Mouse (Mus musculus) natural killer cell, adult 2 months (primary cell): ENCODE measurements around the gene Senp7.
"Not testable (repeated sequence)": the region's sequence is repeated elsewhere in the genome, so short reads cannot be mapped to it uniquely, and the experiment has no call there.

Source experiments
- DNase-seq, 2 experiments: peaks; one replicate each; pipeline ENCODE4 v3.0.0; 2022; ENCODE audit warnings: low spot score in 2 of 2

Senp7 gene

DNA sequence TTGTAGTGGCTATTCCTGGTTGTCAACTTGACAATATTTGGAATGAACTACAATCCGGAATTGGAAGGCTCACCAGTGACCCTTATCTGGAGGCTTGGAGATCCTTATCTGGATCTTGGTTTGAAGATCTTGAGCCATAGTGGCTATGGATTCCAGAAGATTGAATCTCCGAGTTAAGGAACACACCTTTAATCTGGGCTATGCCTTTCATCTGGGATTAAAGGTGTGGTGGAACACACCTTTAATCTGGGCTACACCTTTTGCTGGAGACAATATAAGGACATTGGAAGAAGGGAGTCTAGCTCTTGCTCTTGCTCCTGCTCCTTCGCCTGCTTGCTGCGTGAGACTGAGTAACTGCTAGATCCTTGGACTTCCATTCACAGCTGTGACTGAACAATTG is at the start of gene Senp7:
TSS of gene Senp7 (plus strand) at position 301 of the 400 bp plus-strand sequence.
- not testable (repeated sequence) for DNase-seq

DNA sequence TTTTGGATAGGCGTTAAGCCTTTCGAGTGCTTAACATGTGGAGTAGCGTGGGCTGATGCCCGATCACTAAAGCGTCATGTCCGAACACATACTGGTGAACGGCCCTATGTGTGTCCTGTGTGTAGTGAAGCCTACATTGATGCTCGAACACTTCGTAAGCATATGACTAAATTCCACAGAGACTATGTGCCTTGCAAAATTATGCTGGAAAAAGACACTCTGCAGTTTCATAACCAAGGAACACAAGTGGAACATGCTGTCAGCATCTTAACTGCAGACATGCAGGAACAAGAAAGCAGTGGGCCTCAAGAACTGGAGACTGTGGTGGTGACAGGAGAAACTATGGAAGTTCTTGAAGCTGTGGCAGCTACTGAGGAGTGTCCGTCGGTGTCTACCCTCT is 41.3 kb upstream of the Senp7 start:
- no peak for DNase-seq

GRCm38 (mm10) chr16:56008862-56009261 is 39.3 kb upstream of the Senp7 start:
- no peak for DNase-seq

DNA sequence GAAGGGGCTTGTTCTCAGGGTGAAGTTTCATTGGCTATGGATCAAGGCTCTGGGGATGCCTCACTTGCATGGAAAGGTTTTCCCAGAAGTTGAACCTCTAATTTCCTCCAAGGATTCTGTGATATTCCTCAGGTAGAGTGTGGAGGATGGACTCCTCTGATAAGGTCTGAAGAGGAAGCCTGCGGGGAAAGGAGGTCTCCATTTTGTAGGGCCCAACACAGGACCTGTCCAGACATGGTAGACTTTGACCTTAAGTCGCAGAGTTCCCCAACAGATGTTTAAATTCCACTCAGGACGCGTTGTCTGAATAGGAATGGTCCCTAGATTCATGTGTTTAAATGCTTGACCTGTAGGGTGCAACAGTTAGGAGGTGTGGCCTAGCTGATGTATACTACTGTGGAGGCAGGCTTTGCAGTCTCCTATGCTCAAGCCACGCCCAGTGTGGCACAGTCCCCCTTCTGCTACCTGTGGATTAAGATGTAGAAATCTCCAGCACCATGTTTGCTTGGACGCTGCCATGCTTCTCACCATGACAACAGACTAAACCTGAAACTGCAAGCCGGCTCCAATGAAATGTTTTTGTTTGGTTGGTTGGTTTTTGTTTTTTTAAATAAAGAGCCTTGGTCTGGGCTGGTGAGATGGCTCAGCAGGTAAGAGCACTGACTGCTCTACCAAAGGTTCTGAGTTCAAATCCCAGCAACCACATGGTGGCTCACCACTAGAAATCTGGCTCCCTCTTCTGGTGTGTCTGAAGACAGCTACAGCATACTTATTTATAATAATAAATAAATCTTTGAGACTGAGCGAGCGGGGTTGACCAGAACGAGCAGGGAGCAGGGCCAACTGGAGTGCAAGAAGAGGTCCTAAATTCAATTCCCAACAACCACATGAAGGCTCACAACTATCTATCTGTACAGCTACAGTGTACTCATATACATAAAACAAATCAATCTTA is 35.1 kb upstream of the Senp7 start:
- DNase-seq, result no peak

GRCm38 (mm10) chr16:56014076-56014475 is 34.1 kb upstream of the Senp7 start:
- no peak for DNase-seq

- DNase-seq, result no peak
Measured at GRCm38 (mm10) chr16:56019660-56020059, 28.5 kb upstream of the Senp7 start.

DNA sequence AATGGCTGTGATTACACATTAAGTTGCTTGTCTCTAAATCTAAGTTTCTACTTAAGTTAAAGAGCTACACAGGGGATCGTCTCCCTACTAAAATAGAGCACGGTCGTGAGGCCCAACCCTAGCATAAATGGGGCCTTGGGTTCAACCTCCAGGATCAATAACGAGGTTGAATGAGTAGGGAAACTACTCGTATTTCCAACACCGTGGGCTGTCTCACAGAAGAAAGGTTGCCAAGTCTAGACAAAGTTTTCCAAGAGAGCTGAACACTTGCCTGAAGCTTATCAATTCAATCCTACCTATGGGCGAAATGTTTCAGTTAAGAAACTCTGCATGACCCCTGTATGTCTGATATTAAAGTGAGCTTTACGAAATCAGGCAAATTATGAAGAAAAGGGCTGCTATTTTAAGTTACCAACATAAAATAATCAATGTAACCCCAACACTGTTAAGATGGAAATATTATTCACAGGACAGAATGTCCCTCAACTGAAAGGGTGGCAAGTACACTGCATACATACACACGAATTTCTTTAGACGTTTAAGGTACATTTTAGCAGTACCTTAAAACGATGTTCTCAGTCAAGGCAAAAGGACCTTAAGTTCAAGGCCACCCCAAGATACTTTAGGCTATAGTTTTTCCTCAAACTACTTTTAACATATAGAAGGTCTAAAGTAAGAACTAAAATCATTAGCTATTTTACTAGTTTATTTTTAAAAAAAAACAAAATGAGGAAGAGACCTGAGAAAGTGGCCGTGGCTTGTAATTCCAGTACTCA is 20.1 kb upstream of the Senp7 start:
- DNase-seq, result no peak

DNA sequence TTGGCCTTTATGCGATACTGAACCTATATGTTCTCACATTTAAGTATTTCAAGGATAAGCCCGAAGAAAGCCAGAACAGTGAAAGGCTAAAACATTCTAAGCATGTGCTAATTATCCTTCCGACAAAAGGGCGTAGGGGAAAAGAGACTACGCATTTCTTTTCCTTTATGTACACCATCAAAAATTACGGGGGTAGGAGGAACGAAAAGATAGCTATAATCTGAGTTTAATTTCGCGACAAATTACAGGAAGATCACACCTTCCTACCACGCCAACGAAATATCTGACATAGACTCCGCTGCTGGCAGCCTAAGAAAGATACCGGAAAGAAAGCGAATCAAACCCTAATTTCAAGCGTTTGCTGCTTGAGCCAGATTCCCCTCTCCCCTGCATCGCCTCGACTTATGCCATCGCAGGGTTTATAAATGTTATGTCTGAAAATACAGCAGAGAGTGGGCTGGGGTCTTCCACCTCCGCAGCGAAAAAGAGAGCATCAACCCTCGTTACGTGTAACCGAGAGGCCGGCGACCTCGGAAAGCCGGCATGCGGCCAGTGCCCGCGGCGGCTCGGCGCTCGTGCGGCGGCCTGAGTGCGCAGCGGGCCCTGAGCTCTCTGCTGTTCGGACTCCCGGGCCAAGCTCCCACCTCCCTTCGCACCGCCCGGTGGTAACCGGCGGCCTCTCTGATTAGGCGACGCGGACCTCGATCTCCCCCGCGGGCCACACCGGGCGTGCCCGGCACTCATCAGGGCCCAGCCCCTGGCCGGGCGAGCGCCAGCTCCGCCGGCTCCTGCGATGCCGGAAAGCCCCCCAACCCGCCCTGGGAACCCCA is 19.2 kb upstream of the Senp7 start:
- no peak for DNase-seq

DNA sequence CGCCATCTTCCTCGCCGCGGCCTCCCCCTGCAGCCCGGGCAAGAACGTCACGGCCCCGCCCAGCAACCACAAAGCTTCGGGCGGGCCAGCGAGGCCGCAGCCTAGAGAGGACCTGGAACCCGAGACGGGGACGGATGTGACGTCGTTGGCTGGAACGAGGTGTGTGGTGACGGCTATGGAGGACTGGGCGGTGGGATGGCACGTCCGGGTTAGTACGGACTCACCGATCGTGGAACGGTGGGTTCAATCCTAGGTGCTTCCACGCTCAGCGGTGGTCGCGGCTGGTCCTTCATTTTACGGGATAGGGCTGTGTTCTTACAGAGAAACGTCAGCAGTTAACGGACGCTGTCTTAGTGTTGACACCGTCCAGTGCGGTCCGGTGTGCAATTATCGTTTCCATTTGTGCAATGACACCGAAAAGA is 18.5 kb upstream of the Senp7 start, which contains the start of gene Pcnp:
TSS of gene Pcnp (minus strand) at position 79 of the 422 bp plus-strand sequence.
- DNase-seq, result peak; percentile 96 to 97

GRCm38 (mm10) chr16:56034566-56034965 is 13.6 kb upstream of the Senp7 start:
- no peak for DNase-seq

DNA sequence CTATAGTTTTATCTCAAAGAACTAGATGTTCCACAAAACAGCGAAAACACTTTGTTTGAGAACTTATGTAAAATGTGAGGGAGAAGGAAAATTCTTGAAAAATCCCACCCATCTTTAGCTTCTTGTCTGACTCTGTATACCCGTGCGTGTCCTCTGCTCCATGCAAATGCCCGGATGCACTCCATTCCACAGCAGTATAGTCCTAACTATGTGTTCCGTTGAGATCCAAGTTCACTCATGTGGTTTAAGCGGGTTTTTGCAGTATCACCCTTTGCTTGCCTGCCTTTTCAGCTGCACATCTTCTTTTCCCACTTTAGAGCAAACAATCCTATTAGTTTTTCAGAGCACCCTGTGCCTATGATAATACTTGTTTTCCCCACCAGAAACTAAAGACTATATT is 11.6 kb upstream of the Senp7 start:
- DNase-seq, result no peak

DNA sequence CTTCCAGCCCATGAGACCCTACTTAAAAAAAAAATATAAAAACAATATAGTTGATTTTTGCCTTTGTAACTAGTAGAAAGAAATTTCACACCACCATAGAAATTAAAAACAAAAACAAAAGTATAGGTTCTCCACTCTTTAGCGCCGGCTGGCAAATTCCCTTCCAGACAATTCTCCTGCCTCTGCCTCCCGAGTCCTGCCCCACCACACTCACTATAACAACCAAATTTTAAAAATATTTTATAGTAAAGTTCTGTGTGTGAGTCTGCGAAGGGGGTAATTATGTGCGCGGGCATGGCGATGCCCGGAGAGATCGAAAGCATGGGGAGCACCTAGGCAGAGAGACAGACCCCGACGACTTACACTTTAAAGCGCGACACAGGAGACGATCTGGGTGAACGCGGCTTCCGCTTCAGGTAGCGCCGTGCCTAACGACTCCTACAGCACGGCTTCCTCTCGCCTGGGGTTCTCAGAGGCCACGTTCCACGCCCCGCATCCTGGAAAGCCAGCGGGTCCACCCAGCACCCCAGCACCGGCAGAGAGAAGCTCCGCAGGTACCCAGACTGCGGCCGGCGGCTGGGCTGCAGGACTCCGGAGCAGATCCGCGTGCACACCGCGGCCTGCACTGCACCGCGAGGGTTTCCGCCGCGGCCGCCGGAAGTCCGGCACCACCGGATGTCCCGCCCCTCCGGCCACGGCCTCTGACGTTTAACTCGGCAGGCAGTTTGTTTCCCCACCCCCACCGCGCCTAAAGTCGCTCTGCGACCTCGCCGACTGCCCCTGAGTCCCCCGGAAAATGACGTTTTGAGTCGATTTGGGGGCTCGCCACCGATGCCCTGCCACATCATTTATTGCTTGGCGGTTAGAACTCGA is 10.8 kb upstream of the Senp7 start, which contains the start of gene Trmt10c:
TSS of gene Trmt10c (minus strand) at position 682 of the 873 bp plus-strand sequence.
- DNase-seq, result peak; percentile 90 to 91

DNA sequence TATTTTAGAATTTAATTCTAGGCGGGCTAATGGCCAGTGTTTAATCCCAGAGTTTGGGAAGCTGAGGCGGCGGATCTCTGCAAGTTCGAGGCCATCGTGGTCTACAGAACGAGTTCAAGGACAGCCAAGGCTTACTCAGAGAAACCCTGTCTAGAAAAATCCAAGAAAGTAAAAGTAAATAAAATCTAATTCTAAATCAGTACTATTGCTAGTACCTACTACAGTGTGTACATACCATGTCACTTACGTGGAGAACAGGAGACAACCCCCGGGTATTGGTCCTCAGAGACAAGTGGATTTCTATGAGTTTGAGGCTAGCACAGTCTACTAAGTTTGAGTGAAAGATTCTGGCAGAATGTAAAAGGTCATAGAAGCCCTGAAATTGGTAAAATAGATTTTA is 10.0 kb upstream of the Senp7 start:
- DNase-seq, result no peak

DNA sequence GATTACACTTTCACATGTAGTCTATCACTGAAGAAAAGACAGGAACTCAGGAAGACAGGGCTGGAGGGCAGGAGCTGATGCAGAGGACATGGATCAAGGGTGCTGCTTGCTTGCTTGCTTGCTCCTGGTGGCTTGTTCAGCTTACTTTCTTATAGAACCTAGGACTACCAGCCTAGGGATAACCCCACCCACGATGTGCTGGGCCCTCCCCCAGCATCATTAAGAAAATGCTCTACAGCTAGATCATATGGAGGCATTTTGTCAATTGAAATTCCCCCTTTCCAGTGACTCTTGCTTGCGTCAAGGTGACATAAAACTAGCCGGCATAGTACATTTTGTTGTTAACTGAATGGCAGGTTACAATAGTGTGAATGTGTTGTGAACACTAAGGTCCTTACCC is 7.8 kb downstream of the Senp7 start:
- DNase-seq, result no peak

GRCm38 (mm10) chr16:56056944-56057590 is 8.9 kb downstream of the Senp7 start:
- DNase-seq, result no peak

- DNase-seq, result no peak
Measured at GRCm38 (mm10) chr16:56058151-56058550, 10.0 kb downstream of the Senp7 start.

DNA sequence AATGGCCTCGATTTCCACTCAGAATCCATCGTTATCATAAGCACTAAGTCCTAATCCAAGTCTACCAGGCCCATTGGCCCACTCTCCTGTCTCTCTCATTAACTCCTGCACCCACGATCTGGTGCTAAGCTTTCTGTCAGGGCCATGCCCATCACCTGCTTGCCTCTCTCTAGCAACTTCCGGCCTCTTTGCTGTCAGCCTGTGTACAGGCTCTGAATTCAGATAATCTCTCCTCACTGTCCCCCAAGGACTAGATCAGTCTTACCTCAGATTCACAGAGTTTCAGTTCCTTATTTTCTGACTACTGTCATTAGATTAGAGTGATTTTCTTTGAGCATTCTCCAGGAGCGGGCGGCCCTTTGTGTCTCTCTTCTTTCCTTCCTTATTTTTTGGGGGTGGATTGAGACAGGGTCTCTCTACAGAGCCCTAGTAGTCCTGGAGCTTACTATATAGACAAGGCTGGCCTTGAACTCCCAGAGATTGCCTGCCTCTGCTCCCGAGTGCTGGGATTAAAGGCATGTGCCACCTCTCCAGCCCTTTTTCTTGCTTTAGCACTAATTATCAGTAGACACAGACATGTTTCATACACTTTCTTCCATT is 14.0 kb downstream of the Senp7 start:
- DNase-seq, result peak in 1 of 2 experiments; percentile 58

GRCm38 (mm10) chr16:56062981-56063380 is 14.8 kb downstream of the Senp7 start:
- DNase-seq, result no peak

- peak; percentile 57 to 66 for DNase-seq
Measured at GRCm38 (mm10) chr16:56064334-56064990, 16.3 kb downstream of the Senp7 start.
